Mouse (Mus musculus): Measurements from ENCODE around the gene Gm10665. TPM values are rescaled to one million over a fixed set of nuclear protein-coding genes. Genes with fewer than 3 reads are reported as not detected.
"Not testable (repeated sequence)": the region's sequence is repeated elsewhere in the genome, so short reads cannot be mapped to it uniquely, and the experiment has no call there.

Gm10665 gene
- not detected in 2 replicates for polyA plus RNA-seq (2012; ENCODE audit: insufficient read depth, low replicate concordance)

DNA sequence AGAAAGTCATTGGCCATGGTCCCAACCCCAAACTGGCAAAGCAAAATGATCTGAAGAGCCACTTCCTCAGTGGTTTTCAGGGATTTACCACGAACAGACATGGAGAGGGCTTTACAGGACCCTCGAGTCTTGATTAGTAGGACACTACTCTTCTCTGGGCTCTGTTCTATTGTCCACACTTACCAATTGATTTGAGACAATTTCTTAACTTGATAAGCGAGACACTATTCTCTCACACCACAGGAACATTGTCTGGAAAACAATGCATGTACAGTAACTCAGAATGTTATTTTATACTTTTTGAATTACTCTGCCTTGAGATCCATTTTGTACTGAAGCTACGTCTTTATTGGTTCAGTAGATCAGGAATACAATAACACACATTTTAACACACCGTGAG, at the start of gene Gm10665:
TSS of gene Gm10665 (minus strand) at position 101 of the 400 bp plus-strand sequence.
- H3K4me1 ChIP-seq; H3K36me3 ChIP-seq (replicated peaks; ENCODE audit: low read length): not testable (repeated sequence)

DNA sequence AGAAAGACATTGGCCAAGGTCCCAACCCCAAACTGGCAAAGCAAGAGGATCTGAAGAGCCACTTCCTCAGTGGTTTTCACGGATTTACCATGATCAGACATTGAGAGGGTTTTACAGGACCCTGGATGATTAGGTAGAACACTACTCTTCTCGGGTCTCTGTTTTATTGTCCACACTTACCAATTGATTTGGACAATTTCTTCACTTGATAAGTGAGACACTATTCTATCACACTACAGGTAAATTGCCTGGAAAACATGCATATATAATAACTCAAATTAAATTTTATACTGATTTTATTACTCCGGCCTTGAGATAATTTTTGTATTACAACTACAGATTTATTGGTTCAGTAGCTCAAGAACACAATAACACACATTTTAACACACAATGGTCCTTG, 35.7 kb upstream of the Gm10665 start, which contains the start of gene Vmn1r151:
TSS of gene Vmn1r151 (minus strand) at position 101 of the 400 bp plus-strand sequence.
- H3K4me3 ChIP-seq (replicated peaks); H3K9me3 ChIP-seq; H3K27me3 ChIP-seq (replicated peaks); H3K4me1 ChIP-seq; H3K36me3 ChIP-seq (replicated peaks; ENCODE audit: low read length): not testable (repeated sequence)

More for the DNA sequence above, at the start of gene Gm10665:
- H3K9me3 ChIP-seq; H3K27me3 ChIP-seq (replicated peaks); H3K4me3 ChIP-seq (replicated peaks): not testable (repeated sequence)

DNA sequence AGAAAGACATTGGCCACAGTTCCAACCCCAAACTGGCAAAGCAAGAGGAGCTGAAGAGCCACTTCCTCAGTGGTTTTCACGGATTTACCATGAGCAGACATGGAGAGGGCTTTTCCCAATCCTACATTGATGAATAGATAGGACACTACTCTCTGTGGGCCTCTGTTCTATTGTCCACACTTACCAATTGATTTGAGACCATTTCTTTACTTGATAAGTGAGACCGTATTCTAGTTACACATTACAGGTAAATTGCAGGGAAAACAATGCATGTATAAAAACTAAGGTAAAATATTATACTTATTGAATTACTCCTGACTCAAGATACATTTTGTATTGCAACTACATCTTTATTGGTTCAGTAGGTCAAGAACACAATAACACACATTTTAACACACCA, 25.7 kb downstream of the Gm10665 start, which contains the start of gene Vmn1r149:
TSS of gene Vmn1r149 (minus strand) at position 101 of the 400 bp plus-strand sequence.
- H3K4me1 ChIP-seq; H3K27me3 ChIP-seq (replicated peaks); H3K36me3 ChIP-seq (replicated peaks; ENCODE audit: low read length); H3K9me3 ChIP-seq; H3K4me3 ChIP-seq (replicated peaks): not testable (repeated sequence)

DNA sequence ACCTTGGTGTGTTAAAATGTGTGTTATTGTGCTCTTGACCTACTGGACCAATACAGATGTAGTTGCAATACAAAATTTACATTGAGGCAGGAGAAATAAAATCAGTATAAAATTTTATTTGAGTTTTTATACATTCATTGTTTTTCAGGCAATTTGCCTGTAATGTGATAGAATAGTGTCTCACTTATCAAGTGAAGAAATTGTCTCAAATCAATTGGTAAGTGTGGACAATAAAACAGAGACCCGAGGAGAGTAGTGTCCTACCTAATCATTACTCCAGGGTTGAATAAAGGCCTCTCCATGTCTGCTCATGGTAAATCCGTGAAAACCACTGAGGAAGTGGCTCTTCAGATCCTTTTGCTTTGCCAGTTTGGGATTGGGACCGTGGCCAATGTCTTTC, 50.6 kb downstream of the Gm10665 start, which contains the start of gene Vmn1r148:
TSS of gene Vmn1r148 (plus strand) at position 301 of the 400 bp plus-strand sequence.
- H3K4me1 ChIP-seq; H3K27me3 ChIP-seq (replicated peaks); H3K9me3 ChIP-seq; H3K4me3 ChIP-seq (replicated peaks); H3K36me3 ChIP-seq (replicated peaks; ENCODE audit: low read length): not testable (repeated sequence)

Other genes starting within 250 kb of the Gm10665 start
- not detected in 2 replicates for gene Gm8453, start 234.6 kb downstream of the Gm10665 start, polyA plus RNA-seq (2012; ENCODE audit: insufficient read depth, low replicate concordance)
- not detected in 2 replicates for gene Gm4187, start 134.4 kb downstream of the Gm10665 start, polyA plus RNA-seq (2012; ENCODE audit: insufficient read depth, low replicate concordance)
- gene Gm8660, start 93.0 kb downstream of the Gm10665 start, polyA plus RNA-seq (2012; ENCODE audit: insufficient read depth, low replicate concordance), result not detected in 2 replicates
- gene Vmn1r148, start 50.5 kb downstream of the Gm10665 start, polyA plus RNA-seq (2012; ENCODE audit: insufficient read depth, low replicate concordance), result not detected in 2 replicates
- gene Vmn1r149, start 25.8 kb downstream of the Gm10665 start, polyA plus RNA-seq (2012; ENCODE audit: insufficient read depth, low replicate concordance), result not detected in 2 replicates
- not detected in 2 replicates for gene Vmn1r151, start 35.6 kb upstream of the Gm10665 start, polyA plus RNA-seq (2012; ENCODE audit: insufficient read depth, low replicate concordance)
- gene Vmn1r152, start 58.9 kb upstream of the Gm10665 start, polyA plus RNA-seq (2012; ENCODE audit: insufficient read depth, low replicate concordance), result not detected in 2 replicates
- not detected in 2 replicates for gene Gm8677, start 70.8 kb upstream of the Gm10665 start, polyA plus RNA-seq (2012; ENCODE audit: insufficient read depth, low replicate concordance)
- gene Gm4201, start 101.3 kb upstream of the Gm10665 start, polyA plus RNA-seq (2012; ENCODE audit: insufficient read depth, low replicate concordance), result not detected in 2 replicates
- not detected in 2 replicates for gene Gm4565, start 124.1 kb upstream of the Gm10665 start, polyA plus RNA-seq (2012; ENCODE audit: insufficient read depth, low replicate concordance)
- gene Vmn1r155, start 193.9 kb upstream of the Gm10665 start, polyA plus RNA-seq (2012; ENCODE audit: insufficient read depth, low replicate concordance), result not detected in 2 replicates
- gene Gm8693, start 228.2 kb upstream of the Gm10665 start, polyA plus RNA-seq (2012; ENCODE audit: insufficient read depth, low replicate concordance), result not detected in 2 replicates

Measured in megakaryocyte, embryonic 14.5 days (primary cell).